Mouse (Mus musculus): ENCODE results near the gene Mrpl33.

- TF ChIP-seq POLR2A (IDR thresholded peaks at IDR 0.05; ENCODE audit: low read depth, low read length) (no peak), CTCF (IDR thresholded peaks at IDR 0.05; ENCODE audit: borderline replicate concordance, insufficient read depth, low read length) (no peak)
Observed at GRCm38 (mm10) chr5:31563905-31564304, 32.8 kb upstream of the Mrpl33 start.

Data from embryonic fibroblast, embryonic 13.5 days (primary cell).